Mouse (Mus musculus): Measurements from ENCODE around the gene Rnf152.

DNA sequence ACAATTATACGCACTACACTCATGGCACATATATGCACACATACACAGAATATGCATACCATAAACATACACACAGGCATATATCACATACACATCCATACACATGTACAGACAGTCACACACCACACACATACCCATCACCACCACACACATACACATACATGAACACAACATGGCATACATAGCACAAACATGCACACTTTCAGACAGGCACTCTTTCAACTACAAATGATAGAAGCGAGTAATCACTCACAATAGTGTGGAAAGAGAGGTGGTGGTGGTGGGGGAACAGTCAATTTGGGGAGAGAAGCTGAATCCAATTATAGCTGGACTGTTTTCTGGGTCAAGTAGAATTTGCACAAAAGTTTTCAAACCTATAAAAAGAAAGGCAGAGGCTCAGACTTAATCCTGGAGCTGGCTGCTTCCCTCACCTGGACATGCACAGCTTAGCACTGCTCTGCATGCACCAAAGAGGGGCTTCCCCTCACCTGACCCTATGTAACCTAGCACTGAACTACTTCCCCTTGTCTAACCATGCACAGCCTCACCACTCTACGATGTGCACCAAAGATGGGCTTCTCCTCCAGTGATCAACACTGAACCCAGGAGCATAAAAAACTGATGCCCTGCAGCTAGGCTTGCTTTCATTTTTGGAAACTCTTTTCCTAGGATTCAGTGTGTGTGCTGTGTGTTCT, 81.9 kb downstream of the Rnf152 start:
- no peak for TF ChIP-seq CTCF (IDR thresholded peaks at IDR 0.05)
- TF ChIP-seq EP300 (IDR thresholded peaks at IDR 0.05): no peak
